Mouse (Mus musculus) forebrain, embryonic 14.5 days (tissue): ENCODE data around the gene Dok5. TPM values are rescaled to one million over a fixed set of nuclear protein-coding genes. Genes with fewer than 3 reads are reported as not detected.

Experiments used
- ATAC-seq: fragments of 200-750 bp; cut with Nextera tagmentation; 2 replicates; pipeline ENCODE4 v1.8.0; 2017; ENCODE audit warnings: mild to moderate bottlenecking, moderate library complexity
- DNase-seq: peaks from one replicate; pipeline ENCODE4 v3.0.0-alpha.2; 2015; ENCODE audit warnings: low spot score
- H3K27ac ChIP-seq: fragments of 300-500 bp; sonication (generic); 2 replicates; pipeline ENCODE4 v1.5.1; 2014; ENCODE audit warnings: low read depth, mild to moderate bottlenecking, control low read depth, low read length, moderate library complexity
- H3K27me3 ChIP-seq: fragments of 300-500 bp; sonication (generic); replicated peaks from 2 replicates; pipeline ENCODE4 v1.6.1; 2014; ENCODE audit warnings: low read length, control low read depth, mixed read lengths; ENCODE audit not compliant: control insufficient read depth, insufficient read depth
- H3K36me3 ChIP-seq: fragments of 300-500 bp; sonication (generic); 2 replicates; pipeline ENCODE4 v1.6.1; 2014; ENCODE audit warnings: low read length, control low read depth; ENCODE audit not compliant: control insufficient read depth, insufficient read depth
- H3K4me1 ChIP-seq: fragments of 300-500 bp; sonication (generic); 2 replicates; pipeline ENCODE4 v1.6.1; 2014; ENCODE audit warnings: antibody characterized with exemption, low read length, control low read depth; ENCODE audit not compliant: control insufficient read depth, insufficient read depth
- H3K4me2 ChIP-seq: fragments of 300-500 bp; sonication (generic); 2 replicates; pipeline ENCODE4 v1.6.1; 2014; ENCODE audit warnings: mild to moderate bottlenecking, control low read depth, low read length
- H3K4me3 ChIP-seq: fragments of 300-500 bp; sonication (generic); 2 replicates; pipeline ENCODE4 v1.5.1; 2014; ENCODE audit warnings: low read depth, low read length, control low read depth
- H3K9ac ChIP-seq: fragments of 300-500 bp; sonication (generic); 2 replicates; pipeline ENCODE4 v1.6.1; 2014; ENCODE audit warnings: mild to moderate bottlenecking, low read length, control low read depth, moderate library complexity
- H3K9me3 ChIP-seq: fragments of 300-500 bp; sonication (generic); replicated peaks from 2 replicates; pipeline ENCODE4 v1.6.1; 2016; ENCODE audit warnings: low read length, control low read depth, mixed read lengths; ENCODE audit not compliant: control insufficient read depth
- WGBS: fragments of 180-500 bp; shearing (Covaris S2); extraction: QIAGEN DNeasy Blood & Tissue Kit; methylation state at CpG from one replicate; pipeline ENCODE4 v1.1.7; 2014; 5-methylcytosine and 5-hydroxymethylcytosine counted together
- polyA plus RNA-seq: library from polyadenylated mRNA; unstranded; fragments of >200 nt; fragmentation: Nextera tagmentation; extraction: Ambion mirVana; gene quantifications from 2 replicates; pipeline ENCODE4 v1.2.1, GENCODE M21; 2014

Gene Dok5
- polyA plus RNA-seq, 1 experiment from 2014 or later: 41.8 TPM

GRCm38 (mm10) chr2:170864820-170865219 lies 133.2 kb downstream of the Dok5 start:
- H3K27me3 ChIP-seq: no peaks in the 10 kb centered on the region
- no peak overlapping the region for H3K27ac ChIP-seq
- H3K9me3 ChIP-seq: no peaks in the 10 kb centered on the region
- WGBS: 89% methylated on average over 6 of the region's 6 CpGs
- no peak for DNase-seq
- no peaks in the 10 kb centered on the region for H3K4me1 ChIP-seq
- H3K4me3 ChIP-seq: no peak overlapping the region
- no peak for ATAC-seq
- no peak overlapping the region for H3K9ac ChIP-seq
- no peaks in the 10 kb centered on the region for H3K36me3 ChIP-seq
- no peak overlapping the region for H3K4me2 ChIP-seq

GRCm38 (mm10) chr2:170870566-170870965 lies 139.0 kb downstream of the Dok5 start:
- Histone ChIP-seq H3K27ac (no peak overlapping the region), H3K4me3 (no peak overlapping the region)
- no peak for ATAC-seq

GRCm38 (mm10) chr2:170871469-170871868 lies 139.9 kb downstream of the Dok5 start:
- no peak overlapping the region for H3K9ac ChIP-seq
- ATAC-seq: no peak

More at GRCm38 (mm10) chr2:170870566-170870965, 139.0 kb downstream of the Dok5 start:
- H3K27me3 ChIP-seq: no peaks in the 10 kb centered on the region
- H3K9me3 ChIP-seq: no peaks in the 10 kb centered on the region
- 88% methylated on average over 15 of the region's 15 CpGs for WGBS
- H3K36me3 ChIP-seq: no peaks in the 10 kb centered on the region
- H3K4me2 ChIP-seq: no peak overlapping the region
- H3K4me1 ChIP-seq: no peaks in the 10 kb centered on the region
- no peak for DNase-seq
- H3K9ac ChIP-seq: no peak overlapping the region

GRCm38 (mm10) chr2:170873382-170873781 lies 141.8 kb downstream of the Dok5 start:
- WGBS: 10% methylated on average over 8 of the region's 8 CpGs
- 0 out of 2 replicates have a peak, but pooled peaks have one; percentile 38 for ATAC-seq
- H3K4me1 ChIP-seq: no peaks in the 10 kb centered on the region

More at GRCm38 (mm10) chr2:170871469-170871868, 139.9 kb downstream of the Dok5 start:
- Histone ChIP-seq H3K27me3 (no peaks in the 10 kb centered on the region), H3K9me3 (no peaks in the 10 kb centered on the region), H3K4me3 (no peak overlapping the region), H3K4me2 (no peak overlapping the region), H3K4me1 (no peaks in the 10 kb centered on the region), H3K36me3 (no peaks in the 10 kb centered on the region), H3K27ac (no peak overlapping the region)
- DNase-seq: no peak
- WGBS: 88% methylated on average over 3 of the region's 3 CpGs

GRCm38 (mm10) chr2:170877515-170877914 lies 145.9 kb downstream of the Dok5 start:
- Histone ChIP-seq H3K4me2 (no peak overlapping the region), H3K4me1 (peaks cover 3% of the 10 kb centered on the region; the same call in 1 of the 2 replicates), H3K9ac (no peak overlapping the region), H3K27ac (no peak overlapping the region), H3K36me3 (no peaks in the 10 kb centered on the region), H3K9me3 (no peaks in the 10 kb centered on the region), H3K27me3 (no peaks in the 10 kb centered on the region), H3K4me3 (no peak overlapping the region)
- peak; percentile 95 for DNase-seq
- peak; percentile 73 for ATAC-seq
- 1% methylated on average over 4 of the region's 4 CpGs for whole genome bisulfite sequencing

More at GRCm38 (mm10) chr2:170873382-170873781, 141.8 kb downstream of the Dok5 start:
- Histone ChIP-seq H3K4me2 (no peak overlapping the region), H3K9me3 (no peaks in the 10 kb centered on the region), H3K36me3 (no peaks in the 10 kb centered on the region), H3K4me3 (no peak overlapping the region), H3K27ac (no peak overlapping the region), H3K27me3 (no peaks in the 10 kb centered on the region), H3K9ac (no peak overlapping the region)
- DNase-seq: peak; percentile 87

- WGBS: 65% methylated on average over 5 of the region's 5 CpGs
- H3K27ac ChIP-seq: no peak overlapping the region
- peaks cover 3% of the 10 kb centered on the region; the same call in 1 of the 2 replicates for H3K4me1 ChIP-seq
- peak; percentile 40 for ATAC-seq
- no peak overlapping the region for H3K4me3 ChIP-seq
- no peak for DNase-seq
- H3K4me2 ChIP-seq: no peak overlapping the region
- H3K36me3 ChIP-seq: no peaks in the 10 kb centered on the region
- H3K9me3 ChIP-seq: no peaks in the 10 kb centered on the region
- no peak overlapping the region for H3K9ac ChIP-seq
- no peaks in the 10 kb centered on the region for H3K27me3 ChIP-seq
These were observed 146.3 kb downstream of the Dok5 start for GRCm38 (mm10) chr2:170877936-170878335.

GRCm38 (mm10) chr2:170884209-170884801 lies 152.7 kb downstream of the Dok5 start:
- Histone ChIP-seq H3K4me2 (no peak overlapping the region), H3K36me3 (no peaks in the 10 kb centered on the region), H3K27me3 (no peaks in the 10 kb centered on the region), H3K4me1 (no peaks in the 10 kb centered on the region), H3K9ac (no peak overlapping the region), H3K4me3 (no peak overlapping the region), H3K27ac (no peak overlapping the region), H3K9me3 (no peaks in the 10 kb centered on the region)
- DNase-seq: no peak
- WGBS: 64% methylated on average over 4 of the region's 4 CpGs
- no peak for ATAC-seq

GRCm38 (mm10) chr2:170887984-170888383 lies 156.4 kb downstream of the Dok5 start:
- H3K27ac ChIP-seq: no peak overlapping the region
- DNase-seq (no peak), ATAC-seq (no peak)
- H3K9me3 ChIP-seq: no peaks in the 10 kb centered on the region
- no peak overlapping the region for H3K9ac ChIP-seq
- no peaks in the 10 kb centered on the region for H3K4me1 ChIP-seq
- H3K36me3 ChIP-seq: no peaks in the 10 kb centered on the region
- 59% methylated on average over 9 of the region's 9 CpGs for WGBS
- H3K27me3 ChIP-seq: no peaks in the 10 kb centered on the region
- H3K4me2 ChIP-seq: no peak overlapping the region
- H3K4me3 ChIP-seq: no peak overlapping the region

- Histone ChIP-seq H3K27ac (no peak overlapping the region), H3K9ac (no peak overlapping the region), H3K4me2 (no peak overlapping the region), H3K4me3 (no peak overlapping the region), H3K36me3 (no peaks in the 10 kb centered on the region), H3K27me3 (no peaks in the 10 kb centered on the region), H3K9me3 (no peaks in the 10 kb centered on the region), H3K4me1 (no peaks in the 10 kb centered on the region; the same call in 1 of the 2 replicates)
- DNase-seq (peak; percentile 46), ATAC-seq (peak; percentile 23; the same call in 1 of the 2 replicates)
- WGBS: 44% methylated on average over 8 of the region's 8 CpGs
These were observed 163.5 kb downstream of the Dok5 start for GRCm38 (mm10) chr2:170895096-170895495.
